Mouse (Mus musculus): ENCODE measurements around the gene Smad3. TPM values are rescaled to one million over a fixed set of nuclear protein-coding genes. Genes with fewer than 3 reads are reported as not detected.

Smad3 gene
- polyA plus RNA-seq, 1 experiment from 2014 or later: 5.4 TPM

DNA sequence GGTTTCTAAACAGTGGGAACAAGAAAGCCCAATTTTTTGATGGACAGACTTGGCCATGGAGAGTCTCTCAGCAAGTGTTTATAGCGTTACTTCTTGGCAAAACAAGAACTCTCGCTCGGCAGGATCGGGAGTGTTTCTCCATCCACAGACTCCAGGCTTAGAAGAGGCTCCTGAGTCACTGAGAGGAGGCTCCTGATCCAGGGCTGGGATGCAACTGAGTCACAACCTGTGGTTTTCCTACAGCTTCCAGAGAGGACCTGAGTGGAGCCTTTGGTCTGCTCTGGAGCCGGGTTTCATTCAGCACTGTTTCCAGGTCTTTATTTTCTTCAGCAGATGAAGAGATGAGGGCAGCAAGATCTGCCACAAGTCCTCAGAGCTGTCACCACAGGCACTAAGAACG lies 149.8 kb downstream of the Smad3 start:
- Histone ChIP-seq H3K36me3 (ENCODE audit: control insufficient read depth, insufficient read depth, low read length) (no peaks in the 10 kb centered on the region), H3K9me3 (replicated peaks; ENCODE audit: control insufficient read depth, low read length) (no peaks in the 10 kb centered on the region), H3K9ac (ENCODE audit: low read length) (no peak overlapping the region), H3K27ac (ENCODE audit: low read depth, low read length) (no peak overlapping the region), H3K4me1 (ENCODE audit: control insufficient read depth, insufficient read depth, low read length) (peaks cover 20% of the 10 kb centered on the region), H3K4me2 (ENCODE audit: low read length) (no peak overlapping the region), H3K4me3 (ENCODE audit: low read depth, low read length) (no peak overlapping the region), H3K27me3 (replicated peaks; ENCODE audit: control insufficient read depth, insufficient read depth, low read length) (no peaks in the 10 kb centered on the region)
- no peak for DNase-seq (ENCODE audit: low spot score)
- ATAC-seq: no peak
- WGBS: 66% methylated on average over 6 of the region's 6 CpGs

DNA sequence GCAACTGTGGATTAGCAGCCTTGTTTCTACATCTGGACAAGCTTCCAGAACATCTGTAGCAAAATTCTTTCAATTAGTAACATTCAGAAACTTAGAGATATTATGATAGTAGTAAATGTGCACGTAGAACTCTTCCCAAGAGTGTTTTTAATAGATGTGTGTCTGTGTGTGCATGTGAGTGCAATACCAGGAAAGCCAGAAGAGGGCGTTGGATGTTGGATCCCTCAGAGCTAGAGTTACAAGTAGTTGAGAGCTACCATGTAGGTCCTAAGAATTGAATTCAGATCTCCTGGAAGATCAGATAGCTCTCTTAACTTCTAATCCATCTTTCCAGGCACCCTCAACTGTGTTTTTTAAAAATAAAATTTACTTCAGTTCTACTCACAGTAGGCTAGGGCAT lies 151.2 kb downstream of the Smad3 start:
- Histone ChIP-seq H3K27ac (ENCODE audit: low read depth, low read length) (no peak overlapping the region), H3K4me2 (ENCODE audit: low read length) (no peak overlapping the region), H3K9ac (ENCODE audit: low read length) (no peak overlapping the region), H3K36me3 (ENCODE audit: control insufficient read depth, insufficient read depth, low read length) (no peaks in the 10 kb centered on the region), H3K4me1 (ENCODE audit: control insufficient read depth, insufficient read depth, low read length) (peaks cover 20% of the 10 kb centered on the region), H3K4me3 (ENCODE audit: low read depth, low read length) (no peak overlapping the region), H3K27me3 (replicated peaks; ENCODE audit: control insufficient read depth, insufficient read depth, low read length) (no peaks in the 10 kb centered on the region), H3K9me3 (replicated peaks; ENCODE audit: control insufficient read depth, low read length) (no peaks in the 10 kb centered on the region)
- DNase-seq (ENCODE audit: low spot score) (no peak), ATAC-seq (no peak)
- WGBS: 76% methylated on average over 2 of the region's 2 CpGs

GRCm38 (mm10) chr9:63603849-63604248 lies 153.9 kb downstream of the Smad3 start:
- Histone ChIP-seq H3K4me2 (ENCODE audit: low read length) (peak overlapping the region; percentile 72), H3K27me3 (replicated peaks; ENCODE audit: control insufficient read depth, insufficient read depth, low read length) (no peaks in the 10 kb centered on the region), H3K36me3 (ENCODE audit: control insufficient read depth, insufficient read depth, low read length) (no peaks in the 10 kb centered on the region), H3K4me3 (ENCODE audit: low read depth, low read length) (no peak overlapping the region), H3K27ac (ENCODE audit: low read depth, low read length) (no peak overlapping the region), H3K4me1 (ENCODE audit: control insufficient read depth, insufficient read depth, low read length) (peaks cover 14% of the 10 kb centered on the region), H3K9ac (ENCODE audit: low read length) (no peak overlapping the region), H3K9me3 (replicated peaks; ENCODE audit: control insufficient read depth, low read length) (no peaks in the 10 kb centered on the region)
- DNase-seq (ENCODE audit: low spot score): no peak
- no peak for ATAC-seq
- 62% methylated on average over 6 of the region's 6 CpGs for WGBS

DNA sequence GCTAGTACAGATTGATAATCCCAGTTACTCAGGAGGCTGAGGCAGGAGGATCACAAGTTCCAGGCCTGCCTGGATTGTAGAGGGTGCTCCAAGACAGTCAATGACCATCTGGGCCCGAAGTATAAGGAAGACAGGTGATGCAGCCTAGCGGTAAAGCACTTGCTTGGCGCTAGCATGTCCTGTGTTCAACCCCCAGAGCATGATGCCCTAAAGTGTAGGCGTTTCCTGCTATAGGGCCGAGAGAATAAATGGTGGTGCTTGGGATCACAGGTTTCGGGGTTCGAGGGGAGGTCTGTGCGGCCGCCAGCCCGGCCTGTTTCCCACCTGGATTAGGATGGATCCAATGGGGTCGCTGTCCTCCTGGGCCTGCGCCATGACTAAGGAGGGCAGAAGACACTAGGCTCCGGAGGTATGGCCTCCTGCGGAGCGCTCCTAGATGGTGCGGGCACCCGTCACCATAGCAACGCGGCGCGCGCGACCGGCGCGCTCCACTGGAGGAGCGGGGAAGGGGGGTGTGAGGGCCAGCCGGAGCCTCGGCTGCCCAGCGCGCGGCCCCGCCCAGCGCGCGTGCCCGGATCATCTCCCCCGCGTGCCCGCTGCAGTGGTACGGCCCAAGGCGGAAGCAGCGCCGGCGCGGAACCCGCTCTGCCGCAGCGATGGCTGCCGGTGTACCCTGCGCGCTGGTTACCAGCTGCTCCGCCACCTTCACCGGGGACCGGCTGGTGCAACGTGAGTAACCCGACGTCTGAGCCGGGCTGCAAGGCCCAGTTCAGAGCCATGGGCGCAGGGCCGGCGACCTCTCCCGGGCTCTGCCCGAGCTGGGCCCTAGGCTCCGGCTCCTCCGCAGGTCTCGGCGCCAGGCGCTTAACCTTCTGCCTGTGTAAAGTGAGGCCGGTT lies 155.5 kb downstream of the Smad3 start, which contains the start of the genes Iqch and Aagab:
TSS of gene Iqch (minus strand) at position 451 of the 897 bp plus-strand sequence.
TSS of gene Aagab (plus strand) at position 618 of the 897 bp plus-strand sequence.
- no peaks in the 10 kb centered on the region for H3K9me3 ChIP-seq (replicated peaks; ENCODE audit: control insufficient read depth, low read length)

More for the DNA sequence above, 155.5 kb downstream of the Smad3 start, which contains the start of the genes Iqch and Aagab:
- WGBS: 2% methylated on average over 64 of the region's 70 CpGs
- peak; percentile 100 for ATAC-seq
- peak; percentile 97 for DNase-seq (ENCODE audit: low spot score)
- Histone ChIP-seq H3K9ac (ENCODE audit: low read length) (peak within 1 kb of the TSS; percentile 90), H3K36me3 (ENCODE audit: control insufficient read depth, insufficient read depth, low read length) (no peaks in the 10 kb centered on the region), H3K27ac (ENCODE audit: low read depth, low read length) (peak within 1 kb of the TSS; percentile 65; the same call in 1 of the 2 replicates), H3K4me2 (ENCODE audit: low read length) (peak within 1 kb of the TSS; percentile 72), H3K27me3 (replicated peaks; ENCODE audit: control insufficient read depth, insufficient read depth, low read length) (no peaks in the 10 kb centered on the region), H3K4me3 (ENCODE audit: low read depth, low read length) (peak within 1 kb of the TSS; percentile 81), H3K4me1 (ENCODE audit: control insufficient read depth, insufficient read depth, low read length) (peaks cover 14% of the 10 kb centered on the region)

Other genes with a start within 250 kb of the Smad3 start
- 0.06 and 0.07 TPM in 2 replicates for gene Iqch, start 155.5 kb downstream of the Smad3 start, polyA plus RNA-seq (2014; fragmentation: Nextera tagmentation; extraction: Ambion mirVana)
- gene Aagab, start 155.3 kb downstream of the Smad3 start, polyA plus RNA-seq (2014; fragmentation: Nextera tagmentation; extraction: Ambion mirVana): 50.1 and 61.6 TPM in 2 replicates

Data from forebrain, embryonic 14.5 days (tissue).